Mouse (Mus musculus): ENCODE data around the gene Babam2. TPM values are rescaled to one million over a fixed set of nuclear protein-coding genes. Genes with fewer than 3 reads are reported as not detected.

The Babam2 gene
- total RNA-seq, 1 experiment = 33.9 TPM

- no peak for DNase-seq (ENCODE audit: low read depth, low spot score)
- H3K4me1 ChIP-seq (ENCODE audit: control insufficient read depth in 2 of 2, insufficient read depth in 2 of 2, low read length in 2 of 2, poor library complexity in 1 of 2) = 0 out of 4 replicates have a peak, but pooled peaks cover 0 to 2% of the 10 kb centered on the region in 2 experiments
- TF ChIP-seq HCFC1 (IDR thresholded peaks at IDR 0.05; ENCODE audit: borderline replicate concordance, insufficient read depth, low read length) (no peak), ZC3H11A (IDR thresholded peaks at IDR 0.05; ENCODE audit: borderline replicate concordance, low read depth, low read length) (no peak), CHD2 (IDR thresholded peaks at IDR 0.05; ENCODE audit: low read depth, low read length) (no peak), ZNF384 (IDR thresholded peaks at IDR 0.05; ENCODE audit: low read depth, low read length) (no peak), MAFK (IDR thresholded peaks at IDR 0.05; ENCODE audit: insufficient read depth, low read depth, low read length) (no peak)
- no peak overlapping the region for H3K4me3 ChIP-seq (ENCODE audit: insufficient read depth in 1 of 2, low read depth in 1 of 2, low read length in 2 of 2, poor library complexity in 1 of 2, severe bottlenecking in 1 of 2)
- no peaks in the 10 kb centered on the region for H3K36me3 ChIP-seq (ENCODE audit: control insufficient read depth, insufficient read depth, low read length, poor library complexity, severe bottlenecking)
- in situ Hi-C loops (cut with MboI; ENCODE audit: low sequenced_read_pairs in 2 of 2, unreplicated experiment in 2 of 2) = no loop called here
- H3K9ac ChIP-seq (ENCODE audit: insufficient read depth, low read depth, low read length, poor library complexity, severe bottlenecking) = no peak overlapping the region
- H3K9me3 ChIP-seq (ENCODE audit: control insufficient read depth, insufficient read depth, low read depth, low read length) = no peaks in the 10 kb centered on the region
- H3K27ac ChIP-seq (ENCODE audit: insufficient read depth, low read depth, low read length, poor library complexity, severe bottlenecking) = no peak overlapping the region
These were observed 243.4 kb downstream of the Babam2 start for GRCm38 (mm10) chr5:31940876-31941275.

- in situ Hi-C loops (cut with MboI; ENCODE audit: low sequenced_read_pairs in 2 of 2, unreplicated experiment in 2 of 2) = no loop called here
- Histone ChIP-seq H3K27ac (ENCODE audit: insufficient read depth, low read depth, low read length, poor library complexity, severe bottlenecking) (no peak overlapping the region), H3K4me1 (ENCODE audit: control insufficient read depth in 2 of 2, insufficient read depth in 2 of 2, low read length in 2 of 2, poor library complexity in 1 of 2) (no peaks in the 10 kb centered on the region), H3K4me3 (ENCODE audit: insufficient read depth in 1 of 2, low read depth in 1 of 2, low read length in 2 of 2, poor library complexity in 1 of 2, severe bottlenecking in 1 of 2) (no peak overlapping the region), H3K9ac (ENCODE audit: insufficient read depth, low read depth, low read length, poor library complexity, severe bottlenecking) (no peak overlapping the region), H3K9me3 (ENCODE audit: control insufficient read depth, insufficient read depth, low read depth, low read length) (no peaks in the 10 kb centered on the region), H3K36me3 (ENCODE audit: control insufficient read depth, insufficient read depth, low read length, poor library complexity, severe bottlenecking) (no peaks in the 10 kb centered on the region)
- TF ChIP-seq HCFC1 (IDR thresholded peaks at IDR 0.05; ENCODE audit: borderline replicate concordance, insufficient read depth, low read length) (no peak), ZC3H11A (IDR thresholded peaks at IDR 0.05; ENCODE audit: borderline replicate concordance, low read depth, low read length) (no peak), CHD2 (IDR thresholded peaks at IDR 0.05; ENCODE audit: low read depth, low read length) (no peak), MAFK (IDR thresholded peaks at IDR 0.05; ENCODE audit: insufficient read depth, low read depth, low read length) (no peak), ZNF384 (IDR thresholded peaks at IDR 0.05; ENCODE audit: low read depth, low read length) (no peak)
- no peak for DNase-seq (ENCODE audit: low read depth, low spot score)
These were observed 249.7 kb downstream of the Babam2 start for GRCm38 (mm10) chr5:31947185-31947584.

GRCm38 (mm10) chr5:31949389-31949788, 251.9 kb downstream of the Babam2 start:
- no peak for DNase-seq (ENCODE audit: low read depth, low spot score)

GRCm38 (mm10) chr5:31950532-31950931, 253.0 kb downstream of the Babam2 start:
- in situ Hi-C loops (cut with MboI; ENCODE audit: low sequenced_read_pairs in 2 of 2, unreplicated experiment in 2 of 2) = no loop called here
- no peaks in the 10 kb centered on the region for H3K36me3 ChIP-seq (ENCODE audit: control insufficient read depth, insufficient read depth, low read length, poor library complexity, severe bottlenecking)
- no peak for TF ChIP-seq ZC3H11A (IDR thresholded peaks at IDR 0.05; ENCODE audit: borderline replicate concordance, low read depth, low read length)
- TF ChIP-seq ZNF384 (IDR thresholded peaks at IDR 0.05; ENCODE audit: low read depth, low read length) = no peak
- no peak for TF ChIP-seq CHD2 (IDR thresholded peaks at IDR 0.05; ENCODE audit: low read depth, low read length)
- TF ChIP-seq HCFC1 (IDR thresholded peaks at IDR 0.05; ENCODE audit: borderline replicate concordance, insufficient read depth, low read length) = no peak
- TF ChIP-seq MAFK (IDR thresholded peaks at IDR 0.05; ENCODE audit: insufficient read depth, low read depth, low read length) = no peak
- no peaks in the 10 kb centered on the region for H3K4me1 ChIP-seq (ENCODE audit: control insufficient read depth in 2 of 2, insufficient read depth in 2 of 2, low read length in 2 of 2, poor library complexity in 1 of 2)
- H3K4me3 ChIP-seq (ENCODE audit: insufficient read depth in 1 of 2, low read depth in 1 of 2, low read length in 2 of 2, poor library complexity in 1 of 2, severe bottlenecking in 1 of 2) = no peak overlapping the region
- H3K9me3 ChIP-seq (ENCODE audit: control insufficient read depth, insufficient read depth, low read depth, low read length) = no peaks in the 10 kb centered on the region
- no peak for DNase-seq (ENCODE audit: low read depth, low spot score)
- no peak overlapping the region for H3K27ac ChIP-seq (ENCODE audit: insufficient read depth, low read depth, low read length, poor library complexity, severe bottlenecking)
- no peak overlapping the region for H3K9ac ChIP-seq (ENCODE audit: insufficient read depth, low read depth, low read length, poor library complexity, severe bottlenecking)

More at GRCm38 (mm10) chr5:31949389-31949788, 251.9 kb downstream of the Babam2 start:
- no peak overlapping the region for H3K4me3 ChIP-seq (ENCODE audit: insufficient read depth in 1 of 2, low read depth in 1 of 2, low read length in 2 of 2, poor library complexity in 1 of 2, severe bottlenecking in 1 of 2)
- H3K9ac ChIP-seq (ENCODE audit: insufficient read depth, low read depth, low read length, poor library complexity, severe bottlenecking) = no peak overlapping the region
- TF ChIP-seq ZC3H11A (IDR thresholded peaks at IDR 0.05; ENCODE audit: borderline replicate concordance, low read depth, low read length) (no peak), MAFK (IDR thresholded peaks at IDR 0.05; ENCODE audit: insufficient read depth, low read depth, low read length) (no peak), CHD2 (IDR thresholded peaks at IDR 0.05; ENCODE audit: low read depth, low read length) (no peak), HCFC1 (IDR thresholded peaks at IDR 0.05; ENCODE audit: borderline replicate concordance, insufficient read depth, low read length) (no peak), ZNF384 (IDR thresholded peaks at IDR 0.05; ENCODE audit: low read depth, low read length) (no peak)
- H3K9me3 ChIP-seq (ENCODE audit: control insufficient read depth, insufficient read depth, low read depth, low read length) = no peaks in the 10 kb centered on the region
- no peak overlapping the region for H3K27ac ChIP-seq (ENCODE audit: insufficient read depth, low read depth, low read length, poor library complexity, severe bottlenecking)
- in situ Hi-C loops (cut with MboI; ENCODE audit: low sequenced_read_pairs in 2 of 2, unreplicated experiment in 2 of 2) = no loop called here
- no peaks in the 10 kb centered on the region for H3K36me3 ChIP-seq (ENCODE audit: control insufficient read depth, insufficient read depth, low read length, poor library complexity, severe bottlenecking)
- H3K4me1 ChIP-seq (ENCODE audit: control insufficient read depth in 2 of 2, insufficient read depth in 2 of 2, low read length in 2 of 2, poor library complexity in 1 of 2) = no peaks in the 10 kb centered on the region

- H3K27ac ChIP-seq (ENCODE audit: insufficient read depth, low read depth, low read length, poor library complexity, severe bottlenecking) = no peak overlapping the region
- H3K9ac ChIP-seq (ENCODE audit: insufficient read depth, low read depth, low read length, poor library complexity, severe bottlenecking) = no peak overlapping the region
- TF ChIP-seq ZC3H11A (IDR thresholded peaks at IDR 0.05; ENCODE audit: borderline replicate concordance, low read depth, low read length) = no peak
- TF ChIP-seq HCFC1 (IDR thresholded peaks at IDR 0.05; ENCODE audit: borderline replicate concordance, insufficient read depth, low read length) = no peak
- no peak for TF ChIP-seq CHD2 (IDR thresholded peaks at IDR 0.05; ENCODE audit: low read depth, low read length)
- TF ChIP-seq ZNF384 (IDR thresholded peaks at IDR 0.05; ENCODE audit: low read depth, low read length) = no peak
- no peak for TF ChIP-seq MAFK (IDR thresholded peaks at IDR 0.05; ENCODE audit: insufficient read depth, low read depth, low read length)
- no peak for DNase-seq (ENCODE audit: low read depth, low spot score)
- H3K9me3 ChIP-seq (ENCODE audit: control insufficient read depth, insufficient read depth, low read depth, low read length) = no peaks in the 10 kb centered on the region
- H3K4me3 ChIP-seq (ENCODE audit: insufficient read depth in 1 of 2, low read depth in 1 of 2, low read length in 2 of 2, poor library complexity in 1 of 2, severe bottlenecking in 1 of 2) = no peak overlapping the region
- in situ Hi-C loops (cut with MboI; ENCODE audit: low sequenced_read_pairs in 2 of 2, unreplicated experiment in 2 of 2) = no loop called here
- H3K4me1 ChIP-seq (ENCODE audit: control insufficient read depth in 2 of 2, insufficient read depth in 2 of 2, low read length in 2 of 2, poor library complexity in 1 of 2) = no peaks in the 10 kb centered on the region
- H3K36me3 ChIP-seq (ENCODE audit: control insufficient read depth, insufficient read depth, low read length, poor library complexity, severe bottlenecking) = no peaks in the 10 kb centered on the region
These were observed 257.7 kb downstream of the Babam2 start for GRCm38 (mm10) chr5:31955184-31955583.

Measured in ES-E14 (cell line).